Mouse (Mus musculus): ENCODE data around the gene Zfp697. TPM values are rescaled to one million over a fixed set of nuclear protein-coding genes. Genes with fewer than 3 reads are reported as not detected.
"Not testable (repeated sequence)": the region's sequence is repeated elsewhere in the genome, so short reads cannot be mapped to it uniquely, and the experiment has no call there.

Gene Zfp697
- total RNA-seq, 2 experiments from 2014 or later, result 29.6 to 31.3 TPM

DNA sequence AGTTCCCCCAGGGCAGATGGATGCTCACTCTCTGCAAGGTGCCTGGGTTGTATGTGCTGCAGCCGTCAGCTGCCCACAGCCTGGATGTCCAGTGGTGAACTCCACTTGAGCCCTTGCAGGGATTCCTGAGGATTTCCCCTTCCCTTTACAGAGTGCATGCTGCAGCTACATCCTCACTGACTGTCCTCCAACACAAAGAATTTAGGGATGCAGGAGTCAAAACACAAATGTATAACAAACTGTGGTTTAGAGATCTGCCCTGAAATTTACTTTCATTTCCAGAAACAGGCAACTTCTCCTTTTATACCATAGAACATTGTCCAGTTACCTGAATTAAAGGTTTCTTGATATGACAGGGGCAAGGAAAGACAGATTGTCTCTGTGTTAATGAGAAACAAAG lies 234.5 kb downstream of the Zfp697 start:
- not testable (repeated sequence) for DNase-seq (ENCODE audit: low spot score in 2 of 2)

GRCm38 (mm10) chr3:98629633-98630032 lies 247.4 kb downstream of the Zfp697 start:
- no peak for DNase-seq (ENCODE audit: low spot score in 2 of 2)

DNA sequence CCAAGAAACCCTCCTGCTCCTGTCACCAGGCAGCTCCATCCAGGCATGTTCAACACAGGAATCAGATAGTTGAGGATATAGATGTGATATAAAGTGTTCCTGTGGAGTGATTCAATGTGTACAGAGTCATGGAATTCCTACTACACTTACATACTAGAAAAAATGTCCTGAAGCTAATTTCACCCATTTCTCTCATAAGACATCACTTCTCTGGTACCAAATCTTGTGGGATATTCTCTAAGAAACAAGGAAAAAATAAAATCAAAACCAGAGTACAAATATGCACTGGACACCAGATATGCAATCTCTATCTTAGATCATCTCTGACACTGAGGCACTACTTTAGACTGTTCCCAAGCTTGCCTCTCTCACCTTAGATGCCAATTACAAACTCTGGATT lies 247.9 kb downstream of the Zfp697 start, which contains the start of gene Hsd3b5:
Hsd3b5 (minus strand) TSS at position 101 of the 400 bp plus-strand sequence.
- DNase-seq (ENCODE audit: low spot score in 2 of 2), result no peak

- no peak for DNase-seq (ENCODE audit: low spot score in 2 of 2)
These were observed 252.9 kb downstream of the Zfp697 start for GRCm38 (mm10) chr3:98635145-98635544.

DNA sequence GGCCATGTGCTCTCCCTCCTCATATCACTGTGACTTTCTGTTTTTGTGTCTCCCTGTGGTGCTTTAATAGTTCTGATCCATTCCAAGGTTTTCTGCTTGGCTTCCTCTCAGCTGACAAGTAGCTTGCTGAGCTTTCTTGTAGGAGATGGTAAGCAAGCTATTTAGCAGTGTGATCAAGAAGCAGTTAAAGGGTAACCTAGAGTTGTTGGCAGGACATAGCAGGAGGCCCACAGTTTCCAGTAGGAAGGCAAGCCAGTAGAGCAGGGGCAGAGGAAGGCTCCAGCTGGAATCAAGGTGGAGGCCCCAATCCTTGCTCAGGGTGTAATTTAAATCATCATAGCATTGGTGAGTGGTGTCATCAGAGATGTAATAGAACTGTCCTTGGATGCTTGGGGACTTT lies 298.5 kb downstream of the Zfp697 start:
- no peak for DNase-seq (ENCODE audit: low spot score in 2 of 2)

DNA sequence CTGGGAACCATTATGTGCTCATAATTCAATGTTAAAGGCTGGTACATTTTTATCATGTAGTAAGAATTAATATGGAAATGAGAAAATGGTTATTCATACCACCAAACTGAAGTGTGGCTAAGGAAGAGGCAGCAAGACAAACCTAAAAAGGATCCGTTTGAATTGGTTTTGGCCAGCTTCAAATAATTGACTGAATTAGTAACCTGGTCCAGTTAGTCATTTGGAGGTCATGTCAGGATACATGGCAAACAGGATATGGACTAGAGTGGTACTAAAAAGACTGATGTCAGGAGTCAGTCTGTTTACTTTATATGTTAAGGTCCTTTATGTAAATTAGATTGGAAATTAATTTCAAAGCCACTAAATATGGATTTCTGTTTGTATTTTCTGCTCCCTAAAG lies 300.1 kb downstream of the Zfp697 start:
- no peak for DNase-seq (ENCODE audit: low spot score in 2 of 2)

- DNase-seq (ENCODE audit: low spot score in 2 of 2), result no peak
These were observed 338.5 kb downstream of the Zfp697 start for GRCm38 (mm10) chr3:98720740-98721139.

DNA sequence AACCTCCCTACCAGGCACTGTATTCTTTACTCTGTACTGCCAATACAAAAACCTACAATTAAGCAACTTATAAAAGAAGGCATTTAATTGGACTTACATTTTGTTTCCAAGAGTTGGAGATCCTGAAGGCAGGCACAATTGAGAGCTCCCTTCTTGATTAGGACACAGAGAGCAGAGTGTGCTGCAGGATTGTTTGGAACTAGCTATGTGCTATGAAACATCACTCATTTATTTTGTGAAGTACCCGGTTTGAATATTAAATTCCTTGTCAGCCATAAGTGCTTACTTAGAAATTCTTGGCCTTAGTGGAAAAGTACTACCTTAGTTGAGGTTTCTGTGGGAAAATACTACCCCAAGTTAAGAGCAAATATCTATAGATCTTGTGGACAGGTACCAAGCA lies 342.1 kb downstream of the Zfp697 start, which contains the start of gene Hsd3b2:
Hsd3b2 (minus strand) TSS at position 168 of the 400 bp plus-strand sequence.
- no peak for DNase-seq (ENCODE audit: low spot score in 2 of 2)

DNA sequence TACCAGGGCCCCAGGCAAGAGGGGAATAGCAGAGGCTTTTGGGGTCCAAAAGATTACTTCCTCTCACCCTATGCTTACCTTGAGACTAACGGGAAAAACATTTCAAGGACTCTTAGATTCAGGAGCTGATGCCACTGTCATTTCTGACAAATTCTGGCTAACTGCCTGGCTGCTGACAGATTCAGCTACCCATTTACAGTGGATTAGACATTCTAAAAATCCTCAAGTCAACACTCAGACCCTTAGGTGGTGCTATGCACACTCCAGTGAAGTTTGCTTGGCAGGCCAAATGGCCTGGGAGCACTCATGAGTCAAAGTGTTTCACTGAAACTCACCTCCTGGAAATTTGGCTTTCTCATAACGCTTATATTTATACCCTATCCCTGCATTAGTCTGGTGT lies 344.0 kb downstream of the Zfp697 start:
- no peak for DNase-seq (ENCODE audit: low spot score in 2 of 2)

DNA sequence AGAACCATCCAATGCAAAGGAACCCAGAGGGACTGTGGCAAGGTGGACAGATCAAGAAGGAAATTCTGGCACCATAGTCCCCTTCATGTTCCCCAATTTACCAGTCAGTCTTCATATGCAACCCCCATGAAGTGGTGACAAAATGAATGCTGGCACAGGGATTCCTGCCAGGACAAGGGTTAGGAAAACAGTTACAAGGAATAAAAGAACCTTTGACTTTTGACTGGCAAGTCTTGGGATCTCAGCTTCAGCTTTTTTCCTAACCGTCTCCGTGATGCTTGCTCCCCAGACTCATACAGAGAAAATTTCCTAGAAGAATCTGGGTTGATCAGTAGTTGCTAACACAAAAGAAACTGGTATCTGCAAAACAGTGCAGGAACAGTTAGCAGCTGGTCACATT lies 351.5 kb downstream of the Zfp697 start:
- DNase-seq (ENCODE audit: low spot score in 2 of 2), result no peak

- DNase-seq (ENCODE audit: low spot score in 2 of 2), result no peak
These were observed 352.1 kb downstream of the Zfp697 start for GRCm38 (mm10) chr3:98734340-98734739.

DNA sequence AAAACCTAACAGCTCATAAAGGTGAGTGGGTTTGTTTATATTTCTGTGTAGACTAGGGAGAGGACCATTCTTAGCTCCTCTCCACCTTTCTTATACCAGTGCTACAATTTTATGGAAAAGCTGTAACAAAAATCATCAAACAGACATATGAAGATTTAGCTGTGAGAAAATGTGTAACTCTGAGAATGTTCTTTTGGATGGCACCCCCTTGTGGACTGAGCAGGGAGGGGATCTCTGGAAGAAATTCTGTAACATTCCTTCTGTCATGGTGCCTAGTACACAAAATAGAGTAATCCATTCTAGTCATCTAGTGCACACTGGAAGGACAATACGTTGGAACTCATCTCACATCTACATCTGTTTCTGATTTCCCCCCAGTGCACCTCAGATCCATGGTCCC lies 358.8 kb downstream of the Zfp697 start:
- DNase-seq (ENCODE audit: low spot score in 2 of 2), result not testable (repeated sequence)

DNA sequence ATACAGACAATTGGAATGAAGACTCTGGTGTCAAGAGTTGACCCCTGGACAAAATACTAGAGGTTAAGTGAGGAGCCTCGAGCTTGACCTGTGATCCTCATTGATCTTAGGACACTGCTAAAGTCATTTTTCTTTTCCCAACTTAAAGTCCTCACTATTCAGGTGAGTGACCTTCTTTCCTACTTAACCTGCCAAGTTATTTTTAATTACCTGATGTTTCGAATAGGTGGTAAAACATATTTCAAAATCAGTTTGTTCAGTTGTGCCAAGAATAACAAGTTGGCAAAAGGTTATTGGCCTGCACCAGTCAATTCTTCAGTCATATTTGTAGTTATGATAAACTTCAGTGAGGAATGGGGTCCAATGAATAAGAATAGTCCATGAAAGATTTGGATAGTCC lies 369.9 kb downstream of the Zfp697 start:
- no peak for DNase-seq (ENCODE audit: low spot score in 2 of 2)

GRCm38 (mm10) chr3:98756836-98757235 lies 374.6 kb downstream of the Zfp697 start:
- no peak for DNase-seq (ENCODE audit: low spot score in 2 of 2)

GRCm38 (mm10) chr3:98764155-98764554 lies 381.9 kb downstream of the Zfp697 start:
- DNase-seq (ENCODE audit: low spot score in 2 of 2), result no peak

- DNase-seq (ENCODE audit: low spot score in 2 of 2), result no peak
These were observed 398.7 kb downstream of the Zfp697 start for GRCm38 (mm10) chr3:98780921-98781320.

DNA sequence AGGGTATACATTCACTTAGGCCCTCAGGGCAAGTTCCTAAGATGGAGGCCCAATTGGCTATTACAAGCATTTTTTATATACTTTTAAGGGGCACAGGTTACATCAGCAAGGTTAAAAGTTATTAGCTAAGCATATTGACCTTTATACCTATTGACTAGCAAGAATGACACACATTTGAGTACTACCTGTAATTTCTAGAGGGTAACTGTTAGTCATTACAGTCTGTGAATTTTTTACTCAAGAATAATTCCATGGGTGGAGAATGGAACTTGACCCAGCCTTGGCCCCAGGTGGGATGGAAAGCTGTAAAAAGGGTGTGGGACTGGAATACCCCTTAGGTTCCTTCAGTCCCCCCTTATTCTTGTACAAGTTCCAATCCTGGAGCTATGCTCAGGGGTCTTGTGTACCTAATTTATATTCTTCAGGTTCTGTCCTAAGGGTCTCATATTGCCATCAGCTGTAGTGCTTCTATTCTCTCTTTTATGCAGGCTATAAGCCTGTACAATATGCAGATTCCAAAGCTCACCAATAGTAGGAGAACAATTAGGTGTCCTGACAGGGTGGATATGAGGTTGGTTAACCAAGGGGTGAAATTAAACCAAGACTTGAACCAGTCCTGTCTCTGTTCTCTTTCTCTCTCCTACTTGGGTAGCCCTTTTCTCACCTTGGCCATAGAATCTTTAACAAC lies 400.1 kb downstream of the Zfp697 start:
- no peak for DNase-seq (ENCODE audit: low spot score in 2 of 2)

DNA sequence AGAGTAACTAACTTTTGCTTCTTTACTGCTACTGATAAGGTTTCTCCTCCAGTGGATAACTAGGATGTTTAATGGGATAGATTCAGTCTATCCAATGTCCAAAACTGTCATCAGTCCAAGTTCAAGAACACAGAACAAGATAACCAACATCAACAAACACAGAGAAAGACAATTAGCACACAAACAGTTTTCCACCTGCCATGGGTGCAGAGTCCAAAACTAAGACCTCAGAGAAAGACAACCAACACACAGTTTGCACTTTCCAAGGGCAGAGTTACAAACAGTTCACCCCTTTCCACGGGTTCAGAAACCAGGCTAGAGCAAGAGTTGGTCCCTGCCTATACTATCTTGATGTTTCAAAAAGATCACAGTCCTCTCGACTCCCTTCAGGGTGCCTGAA lies 404.3 kb downstream of the Zfp697 start:
- DNase-seq (ENCODE audit: low spot score in 2 of 2), result no peak

Other genes with a start within 250 kb of the Zfp697 start
- not detected for gene Adam30, start 221.8 kb upstream of the Zfp697 start, total RNA-seq (2021)
- gene Reg4, start 160.3 kb upstream of the Zfp697 start, total RNA-seq (2021), result not detected
- gene Hmgcs2, start 102.0 kb upstream of the Zfp697 start, total RNA-seq (2021), result 10 to 100 TPM; 11.5 to 13.6 TPM
- gene Phgdh, start 42.5 kb upstream of the Zfp697 start, total RNA-seq (2021), result 10 to 100 TPM; 78.3 to 94.2 TPM
- gene Gm4450, start 74.7 kb downstream of the Zfp697 start, total RNA-seq (2021), result not detected
- not detected for gene Hsd3b4, start 128.1 kb downstream of the Zfp697 start, total RNA-seq (2021)
- gene Gm10681, start 206.3 kb downstream of the Zfp697 start, total RNA-seq (2021), result not detected
- not detected for gene Hsd3b5, start 247.8 kb downstream of the Zfp697 start, total RNA-seq (2021)